Mouse (Mus musculus): Measurements from ENCODE around the gene Arfgef3. TPM values are rescaled to one million over a fixed set of nuclear protein-coding genes. Genes with fewer than 3 reads are reported as not detected.

Gene Arfgef3
- polyA plus RNA-seq, 1 experiment from 2014 or later, result 2.2 TPM

DNA sequence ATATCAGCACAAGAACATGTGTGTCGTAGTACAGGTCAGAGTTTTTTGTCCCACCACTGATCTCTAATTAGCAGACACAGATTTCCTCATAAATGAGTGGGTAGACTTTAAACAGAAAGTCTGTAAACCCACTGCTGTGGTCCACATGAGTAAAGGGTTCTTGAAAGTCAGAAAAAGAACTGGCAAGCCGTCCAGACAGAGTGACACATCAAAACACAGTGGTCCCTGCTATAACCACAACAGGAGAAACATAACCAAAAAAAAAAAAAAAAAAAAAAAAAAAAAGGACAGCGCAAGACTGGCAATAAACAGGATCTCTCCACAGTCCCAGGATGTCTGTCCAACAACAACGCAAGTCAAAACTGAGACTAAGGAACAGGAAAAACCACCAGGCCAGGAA is 64.9 kb downstream of the Arfgef3 start:
- Histone ChIP-seq H3K4me1 (no peaks in the 10 kb centered on the region), H3K4me3 (replicated peaks) (no peak overlapping the region), H3K4me2 (no peak overlapping the region), H3K27me3 (no peaks in the 10 kb centered on the region), H3K9ac (no peak overlapping the region), H3K9me3 (peaks cover 15% of the 10 kb centered on the region; the same call in 1 of the 2 replicates), H3K36me3 (replicated peaks) (no peaks in the 10 kb centered on the region), H3K27ac (no peak overlapping the region)
- WGBS, result 87% methylated on average over 4 of the region's 4 CpGs
- no peak for ATAC-seq (ENCODE audit: low FRiP score)

DNA sequence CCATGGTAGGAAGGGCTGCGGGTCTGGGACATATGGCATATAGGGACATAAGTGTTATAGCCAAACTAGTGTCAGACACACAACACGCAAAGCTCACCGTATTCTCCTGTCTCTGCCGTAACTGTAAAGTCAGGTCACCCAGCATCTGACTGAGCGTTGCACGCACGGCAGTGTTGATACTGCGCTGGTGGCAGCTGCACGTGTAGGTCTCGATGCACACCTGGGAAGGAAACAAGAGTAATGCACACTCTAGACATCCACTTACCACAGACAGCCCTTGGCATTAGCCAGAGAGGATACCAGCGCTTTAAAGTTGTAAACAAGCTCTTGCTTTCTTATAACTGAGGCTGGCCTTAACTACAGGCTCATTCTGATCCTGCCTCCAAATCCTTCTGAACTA is 79.0 kb downstream of the Arfgef3 start:
- Histone ChIP-seq H3K9ac (no peak overlapping the region), H3K4me2 (no peak overlapping the region), H3K36me3 (replicated peaks) (no peaks in the 10 kb centered on the region; the same call in 1 of the 2 replicates), H3K9me3 (no peaks in the 10 kb centered on the region), H3K27me3 (no peaks in the 10 kb centered on the region), H3K27ac (no peak overlapping the region), H3K4me3 (replicated peaks) (no peak overlapping the region), H3K4me1 (no peaks in the 10 kb centered on the region)
- 94% methylated on average over 11 of the region's 11 CpGs for WGBS
- no peak for ATAC-seq (ENCODE audit: low FRiP score)

DNA sequence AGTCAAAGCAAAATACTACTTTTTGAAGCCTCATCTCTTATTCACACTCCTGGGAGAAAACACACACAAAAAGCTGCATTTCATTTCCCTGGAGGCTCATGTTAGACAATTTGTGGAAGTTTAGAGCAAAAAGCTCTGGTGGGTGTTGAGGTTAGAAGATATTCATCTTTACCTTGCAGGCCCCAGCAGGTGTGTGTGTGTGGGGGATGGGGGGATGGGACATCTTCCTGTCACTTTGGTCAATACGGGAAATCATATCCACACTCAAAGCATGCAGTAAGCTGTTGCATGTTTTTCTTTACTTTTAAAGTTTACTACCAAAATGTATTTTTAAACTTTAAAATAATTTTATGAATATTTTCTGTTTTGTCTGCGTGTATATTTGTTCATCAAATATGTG is 79.7 kb downstream of the Arfgef3 start:
- no peak overlapping the region for H3K27ac ChIP-seq
- no peak for ATAC-seq (ENCODE audit: low FRiP score)

DNA sequence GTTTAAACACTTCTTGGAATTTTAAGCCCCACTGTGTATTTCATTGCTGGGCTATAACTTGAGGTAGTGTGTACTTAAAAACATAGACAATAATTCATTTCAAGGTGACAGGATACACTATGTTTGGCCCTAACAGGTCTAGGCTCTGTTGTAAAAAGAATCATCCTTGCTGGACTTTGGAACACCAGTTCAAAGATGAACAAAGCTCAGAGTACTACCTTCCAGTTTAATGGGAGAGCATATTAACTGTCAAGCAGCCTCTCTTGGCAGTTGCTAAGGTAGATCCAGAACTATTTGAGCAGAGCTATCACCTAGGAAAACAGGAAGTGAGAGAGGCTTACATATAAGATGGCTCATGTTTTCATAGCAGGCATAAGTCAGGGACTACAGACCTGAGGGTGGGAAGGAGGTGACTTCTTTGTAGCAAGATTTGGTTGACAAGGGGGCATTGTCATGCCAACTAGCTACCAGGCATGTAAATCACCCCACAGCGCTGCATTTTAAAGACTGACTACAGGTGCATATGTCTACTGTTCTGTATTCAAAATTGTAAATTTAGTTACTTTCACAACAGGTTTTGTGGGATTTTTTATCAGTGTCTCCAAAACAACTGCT is 82.0 kb downstream of the Arfgef3 start:
- Histone ChIP-seq H3K27me3 (no peaks in the 10 kb centered on the region), H3K9ac (no peak overlapping the region), H3K4me2 (no peak overlapping the region), H3K4me1 (no peaks in the 10 kb centered on the region), H3K27ac (no peak overlapping the region), H3K36me3 (replicated peaks) (no peaks in the 10 kb centered on the region; the same call in 1 of the 2 replicates), H3K4me3 (replicated peaks) (no peak overlapping the region), H3K9me3 (0 out of 2 replicates have a peak, but pooled peaks cover 3% of the 10 kb centered on the region)
- WGBS, result 93% methylated on average over 1 of the region's 1 CpGs
- ATAC-seq (ENCODE audit: low FRiP score), result no peak

More for the DNA sequence above, 79.7 kb downstream of the Arfgef3 start:
- Histone ChIP-seq H3K4me2 (no peak overlapping the region), H3K4me1 (no peaks in the 10 kb centered on the region), H3K4me3 (replicated peaks) (no peak overlapping the region), H3K9ac (no peak overlapping the region), H3K9me3 (0 out of 2 replicates have a peak, but pooled peaks cover 3% of the 10 kb centered on the region), H3K27me3 (no peaks in the 10 kb centered on the region), H3K36me3 (replicated peaks) (no peaks in the 10 kb centered on the region; the same call in 1 of the 2 replicates)
- WGBS, result 80% methylated on average over 2 of the region's 2 CpGs

DNA sequence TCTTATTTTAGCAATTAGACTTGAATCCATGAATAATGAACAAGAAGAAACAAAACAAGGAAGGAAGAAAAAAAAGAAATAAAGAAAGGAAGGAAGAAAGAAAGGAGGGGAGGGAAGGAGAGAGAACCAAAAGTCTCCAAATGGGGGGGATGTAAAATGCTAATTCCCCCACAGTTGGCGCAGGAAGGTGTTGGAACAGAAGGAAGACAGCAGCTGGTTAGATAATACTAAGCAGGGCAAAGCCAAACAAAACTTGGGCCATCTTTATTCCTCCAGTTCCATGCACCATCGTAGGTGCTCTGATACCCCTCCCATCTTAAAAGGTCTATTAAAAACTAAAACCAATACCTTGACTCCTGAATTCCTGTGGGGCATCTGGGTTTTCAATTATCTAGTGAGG is 82.8 kb downstream of the Arfgef3 start:
- Histone ChIP-seq H3K9me3 (0 out of 2 replicates have a peak, but pooled peaks cover 3% of the 10 kb centered on the region), H3K4me1 (no peaks in the 10 kb centered on the region), H3K4me3 (replicated peaks) (no peak overlapping the region), H3K27me3 (no peaks in the 10 kb centered on the region), H3K36me3 (replicated peaks) (no peaks in the 10 kb centered on the region; the same call in 1 of the 2 replicates), H3K9ac (no peak overlapping the region), H3K4me2 (no peak overlapping the region), H3K27ac (no peak overlapping the region)
- 95% methylated on average over 2 of the region's 2 CpGs for WGBS
- no peak for ATAC-seq (ENCODE audit: low FRiP score)

DNA sequence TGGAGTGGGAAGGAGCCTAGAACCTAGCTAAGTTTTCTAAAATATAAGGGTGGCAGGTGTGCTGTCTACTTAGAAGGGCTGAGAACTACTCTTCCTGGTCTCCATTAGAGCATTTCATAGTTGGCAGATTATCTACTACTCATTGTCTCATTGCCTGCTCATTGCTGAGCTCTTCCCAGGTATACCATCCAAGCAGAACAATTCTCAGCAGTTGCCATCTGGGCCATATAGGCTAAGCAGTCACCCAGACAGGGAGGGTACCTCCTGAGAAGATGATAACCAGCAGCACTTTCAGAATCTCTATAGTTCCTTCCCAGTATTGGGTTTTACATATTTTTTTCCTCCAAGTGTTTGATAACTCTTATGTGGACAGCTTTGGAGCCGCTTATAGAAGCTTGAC is 86.2 kb downstream of the Arfgef3 start:
- Histone ChIP-seq H3K9ac (no peak overlapping the region), H3K4me3 (replicated peaks) (no peak overlapping the region), H3K9me3 (0 out of 2 replicates have a peak, but pooled peaks cover 3% of the 10 kb centered on the region), H3K27me3 (no peaks in the 10 kb centered on the region), H3K4me2 (no peak overlapping the region), H3K4me1 (no peaks in the 10 kb centered on the region), H3K36me3 (replicated peaks) (no peaks in the 10 kb centered on the region; the same call in 1 of the 2 replicates), H3K27ac (no peak overlapping the region)
- no peak for ATAC-seq (ENCODE audit: low FRiP score)
- 97% methylated on average over 1 of the region's 1 CpGs for WGBS

DNA sequence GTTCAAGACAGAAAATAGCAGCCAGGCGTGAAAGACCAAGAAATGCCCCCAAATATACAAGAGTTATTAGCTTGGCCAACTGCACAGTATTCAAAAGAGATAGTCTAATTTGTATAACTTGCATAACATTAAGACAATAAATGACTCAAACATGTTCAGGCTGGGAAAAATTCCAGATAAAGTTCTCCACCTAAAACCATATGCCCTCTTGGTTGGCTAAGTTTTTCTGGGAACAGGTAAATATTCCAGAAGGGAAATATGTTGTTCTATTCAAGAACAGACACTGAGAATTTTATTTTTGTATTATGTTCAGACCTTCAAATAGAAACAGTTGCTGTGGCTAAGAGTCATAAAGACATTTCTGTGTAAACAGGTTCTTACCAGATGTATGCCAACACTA is 96.7 kb downstream of the Arfgef3 start:
- H3K27ac ChIP-seq, result no peak overlapping the region
- no peak for ATAC-seq (ENCODE audit: low FRiP score)
- 78% methylated on average over 1 of the region's 1 CpGs for WGBS

DNA sequence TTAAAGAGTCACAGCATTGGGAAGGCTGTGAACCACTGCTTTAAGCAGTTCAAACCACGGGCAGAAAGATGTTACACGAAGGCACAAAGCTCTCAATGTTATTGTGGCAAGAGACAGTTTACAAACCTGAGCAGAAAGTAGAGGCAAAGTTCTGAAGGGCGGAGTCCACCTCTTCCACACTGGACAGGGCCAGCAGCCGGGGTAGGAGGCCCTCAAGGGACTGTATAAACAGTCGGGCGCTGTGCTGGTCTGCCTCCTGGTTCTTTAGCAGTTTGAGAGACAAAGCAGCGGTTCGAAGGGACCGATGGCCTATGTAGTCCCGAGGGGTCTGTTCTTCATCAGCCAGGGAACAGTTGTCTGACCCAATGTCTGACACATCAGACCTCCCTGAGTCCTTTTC is 97.7 kb downstream of the Arfgef3 start:
- Histone ChIP-seq H3K36me3 (replicated peaks) (no peaks in the 10 kb centered on the region), H3K9ac (no peak overlapping the region), H3K4me2 (no peak overlapping the region), H3K4me3 (replicated peaks) (no peak overlapping the region), H3K27ac (no peak overlapping the region), H3K9me3 (no peaks in the 10 kb centered on the region), H3K4me1 (no peaks in the 10 kb centered on the region), H3K27me3 (no peaks in the 10 kb centered on the region)
- 88% methylated on average over 10 of the region's 10 CpGs for WGBS
- ATAC-seq (ENCODE audit: low FRiP score), result no peak

More for the DNA sequence above, 96.7 kb downstream of the Arfgef3 start:
- no peaks in the 10 kb centered on the region for H3K9me3 ChIP-seq
- H3K4me1 ChIP-seq, result no peaks in the 10 kb centered on the region
- no peak overlapping the region for H3K4me3 ChIP-seq (replicated peaks)
- no peak overlapping the region for H3K4me2 ChIP-seq
- H3K9ac ChIP-seq, result no peak overlapping the region
- no peaks in the 10 kb centered on the region for H3K27me3 ChIP-seq
- no peaks in the 10 kb centered on the region for H3K36me3 ChIP-seq (replicated peaks)

DNA sequence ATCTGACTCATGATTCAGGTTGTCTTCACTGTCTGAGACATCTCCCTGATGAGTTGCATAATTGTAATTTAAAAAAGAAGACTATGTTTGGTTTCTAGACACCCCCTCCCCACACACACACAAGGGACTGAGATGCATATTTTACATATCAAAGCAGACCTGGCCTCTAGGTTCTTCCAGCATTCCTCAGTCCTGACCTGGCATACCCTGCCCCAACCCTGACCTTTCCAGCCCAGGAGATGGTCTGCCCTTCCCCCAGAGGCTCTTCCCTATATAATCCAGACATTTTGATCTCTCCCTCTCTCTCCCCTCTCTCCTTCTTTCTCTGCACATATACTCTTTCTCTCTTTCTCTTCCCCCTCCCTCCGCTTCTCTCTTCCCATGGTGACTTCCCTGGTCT is 99.4 kb downstream of the Arfgef3 start:
- no peak overlapping the region for H3K4me3 ChIP-seq (replicated peaks)
- H3K4me1 ChIP-seq, result no peaks in the 10 kb centered on the region
- ATAC-seq (ENCODE audit: low FRiP score), result no peak
- H3K36me3 ChIP-seq (replicated peaks), result no peaks in the 10 kb centered on the region
- H3K4me2 ChIP-seq, result no peak overlapping the region
- WGBS, result 100% methylated on average over 1 of the region's 1 CpGs
- no peaks in the 10 kb centered on the region for H3K27me3 ChIP-seq
- H3K27ac ChIP-seq, result no peak overlapping the region
- H3K9me3 ChIP-seq, result no peaks in the 10 kb centered on the region
- no peak overlapping the region for H3K9ac ChIP-seq

DNA sequence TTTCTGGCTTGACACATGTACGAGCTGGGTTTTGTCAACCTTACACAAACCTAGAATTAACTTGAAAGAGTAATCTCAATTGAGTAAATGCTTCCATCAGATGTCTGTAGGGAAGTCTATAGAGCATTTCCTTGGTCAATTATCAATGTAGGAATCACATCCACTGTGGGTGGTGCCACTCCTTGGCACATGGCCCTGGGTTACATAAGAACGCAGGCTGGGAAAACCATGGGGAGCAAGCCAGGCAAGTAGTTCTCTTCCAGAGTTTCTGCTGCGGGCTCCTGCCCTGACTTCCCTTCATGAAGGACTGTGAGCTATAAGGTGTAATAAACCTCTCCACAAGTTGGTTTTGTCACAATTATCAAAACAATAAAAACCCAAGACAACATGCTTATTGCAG is 100.2 kb downstream of the Arfgef3 start:
- Histone ChIP-seq H3K27ac (no peak overlapping the region), H3K4me2 (no peak overlapping the region), H3K4me3 (replicated peaks) (no peak overlapping the region), H3K36me3 (replicated peaks) (no peaks in the 10 kb centered on the region), H3K27me3 (no peaks in the 10 kb centered on the region), H3K9me3 (no peaks in the 10 kb centered on the region), H3K9ac (no peak overlapping the region), H3K4me1 (no peaks in the 10 kb centered on the region)
- 87% methylated on average over 3 of the region's 3 CpGs for WGBS
- no peak for ATAC-seq (ENCODE audit: low FRiP score)

DNA sequence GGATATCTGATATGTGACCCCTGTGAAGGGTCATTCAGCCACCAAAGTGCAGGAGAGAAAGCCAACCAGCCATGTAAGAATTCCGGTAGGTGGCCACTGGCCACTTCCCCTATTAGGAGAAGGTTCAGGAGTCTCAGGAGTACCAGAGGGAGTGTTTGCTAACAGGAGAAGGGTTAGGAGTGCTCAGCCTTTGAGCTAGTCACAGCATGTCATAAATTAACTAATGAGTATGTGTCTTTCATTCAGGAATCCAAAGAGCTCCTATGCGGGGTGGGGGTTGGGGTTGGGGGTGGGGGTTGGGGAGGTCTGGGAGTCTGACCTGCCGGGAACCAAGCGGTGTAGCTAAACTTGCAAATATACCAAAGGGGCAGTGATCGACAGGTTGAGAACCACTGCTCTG is 100.9 kb downstream of the Arfgef3 start:
- 80% methylated on average over 5 of the region's 5 CpGs for WGBS
- no peak overlapping the region for H3K27ac ChIP-seq
- no peaks in the 10 kb centered on the region for H3K4me1 ChIP-seq
- H3K36me3 ChIP-seq (replicated peaks), result no peaks in the 10 kb centered on the region
- H3K27me3 ChIP-seq, result no peaks in the 10 kb centered on the region
- no peaks in the 10 kb centered on the region for H3K9me3 ChIP-seq
- H3K4me3 ChIP-seq (replicated peaks), result no peak overlapping the region
- H3K4me2 ChIP-seq, result no peak overlapping the region
- no peak overlapping the region for H3K9ac ChIP-seq
- ATAC-seq (ENCODE audit: low FRiP score), result no peak

DNA sequence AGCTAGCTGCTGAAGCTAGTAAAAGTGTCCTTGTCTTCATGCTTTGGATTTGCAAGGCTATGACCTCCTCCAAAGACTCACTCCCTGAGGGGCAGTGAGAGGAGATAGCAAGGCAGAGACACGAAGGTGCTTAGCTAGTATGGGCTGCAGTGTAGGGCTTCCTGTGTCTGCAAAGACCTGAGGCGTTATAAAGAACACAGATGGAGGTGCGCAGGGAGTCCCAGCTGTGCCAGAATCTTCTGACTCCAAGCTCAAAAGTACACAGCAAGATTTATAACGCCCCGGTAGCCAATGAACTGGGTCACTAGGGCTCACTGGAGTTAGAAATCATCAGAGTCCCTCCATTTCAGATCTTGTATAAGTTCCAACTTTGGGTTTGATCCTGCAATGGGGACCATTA is 103.2 kb downstream of the Arfgef3 start:
- H3K27ac ChIP-seq, result no peak overlapping the region
- H3K9ac ChIP-seq, result no peak overlapping the region
- no peak overlapping the region for H3K4me3 ChIP-seq (replicated peaks)
- ATAC-seq (ENCODE audit: low FRiP score), result no peak
- no peaks in the 10 kb centered on the region for H3K4me1 ChIP-seq
- H3K9me3 ChIP-seq, result no peaks in the 10 kb centered on the region
- WGBS, result 89% methylated on average over 5 of the region's 5 CpGs
- no peaks in the 10 kb centered on the region for H3K36me3 ChIP-seq (replicated peaks)
- no peak overlapping the region for H3K4me2 ChIP-seq
- H3K27me3 ChIP-seq, result no peaks in the 10 kb centered on the region

DNA sequence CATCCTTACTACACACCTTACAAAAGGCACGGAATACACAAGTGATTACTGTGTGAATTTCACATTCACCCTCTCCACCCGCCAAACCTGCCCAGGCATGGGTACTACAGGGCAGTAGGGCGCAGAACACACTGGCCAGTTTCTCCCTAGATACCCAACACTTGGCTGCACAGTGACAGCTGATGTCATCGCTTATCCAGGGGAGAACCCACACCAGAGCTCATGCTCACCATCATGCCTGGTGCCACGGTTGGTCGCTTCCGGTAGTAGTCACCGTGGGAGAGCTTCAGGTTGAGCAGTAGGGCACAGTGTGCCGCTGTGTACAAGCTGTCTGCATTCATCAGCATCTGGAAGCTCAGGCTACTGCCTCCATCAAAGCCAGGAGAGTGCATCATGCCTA is 108.3 kb downstream of the Arfgef3 start:
- H3K9ac ChIP-seq, result no peak overlapping the region
- no peak for ATAC-seq (ENCODE audit: low FRiP score)
- no peaks in the 10 kb centered on the region for H3K36me3 ChIP-seq (replicated peaks)
- WGBS, result 93% methylated on average over 9 of the region's 9 CpGs
- no peak overlapping the region for H3K4me3 ChIP-seq (replicated peaks)
- H3K4me2 ChIP-seq, result no peak overlapping the region
- no peak overlapping the region for H3K27ac ChIP-seq
- H3K4me1 ChIP-seq, result no peaks in the 10 kb centered on the region
- H3K27me3 ChIP-seq, result no peaks in the 10 kb centered on the region
- H3K9me3 ChIP-seq, result no peaks in the 10 kb centered on the region

Data from forebrain, embryonic 12.5 days (tissue).